Comparison of ENCODE assay signal across 8 mouse cellular contexts in genomic region chr1:59913195-59913868, GRCm38 (mm10). TPM values are rescaled to one million over a fixed set of nuclear protein-coding genes. Genes with fewer than 3 reads are reported as not detected.
DNase-seq lines count a peak whose midpoint lies in the region; ATAC-seq and TF ChIP-seq lines count a peak whose summit lies in the region.

No protein-coding gene starts in this region.

- H3K4me1 ChIP-seq in ES-Bruce4 (ENCODE audit: control insufficient read depth, insufficient read depth, low read length): no peaks in the 10 kb centered on the region
- H3K4me1 ChIP-seq in forebrain, embryonic 10.5 days: peaks cover 30% of the 10 kb centered on the region
- H3K4me1 ChIP-seq in heart, embryonic 15.5 days (replicated peaks): peaks cover 29% of the 10 kb centered on the region
- H3K4me1 ChIP-seq in lung, embryonic 14.5 days (ENCODE audit: insufficient read depth): 0 out of 2 replicates have a peak, but pooled peaks cover 10% of the 10 kb centered on the region

- no peaks in the 10 kb centered on the region for H3K9me3 ChIP-seq in ES-Bruce4 (replicated peaks; ENCODE audit: control insufficient read depth, insufficient read depth, low read length, poor library complexity, severe bottlenecking)
- H3K9me3 ChIP-seq in forebrain, embryonic 10.5 days: no peaks in the 10 kb centered on the region
- H3K9me3 ChIP-seq in heart, embryonic 15.5 days (replicated peaks): no peaks in the 10 kb centered on the region
- no peaks in the 10 kb centered on the region for H3K9me3 ChIP-seq in lung, embryonic 14.5 days (ENCODE audit: low read depth, low read length)

- DNase-seq in brain, embryonic 14.5 days (ENCODE audit: low read depth): peak; percentile 55
- peak; percentile 42 for DNase-seq in forebrain, embryonic 10.5 days (ENCODE audit: extremely low spot score, low spot score)
- peak; percentile 28 to 58 for DNase-seq in layer of hippocampus, adult 8-10 months (ENCODE audit: low spot score in 2 of 2)
- no peak for DNase-seq in lung, embryonic 14.5 days
- DNase-seq in ovary, postnatal 36 days (ENCODE audit: low spot score): peak; percentile 46
- DNase-seq in thymus, postnatal 25 days: peak; percentile 62

- peak overlapping the region; percentile 81 for H3K4me3 ChIP-seq in ES-Bruce4 (ENCODE audit: low read depth, low read length)
- H3K4me3 ChIP-seq in forebrain, embryonic 10.5 days: peak overlapping the region; percentile 99
- H3K4me3 ChIP-seq in heart, embryonic 15.5 days: peak overlapping the region; percentile 96
- H3K4me3 ChIP-seq in lung, embryonic 14.5 days (ENCODE audit: low read depth, low read length): peak overlapping the region; percentile 98

- H3K27ac ChIP-seq in ES-Bruce4 (ENCODE audit: insufficient read depth, low read length): no peak overlapping the region
- H3K27ac ChIP-seq in forebrain, embryonic 10.5 days: peak overlapping the region; percentile 99
- peak overlapping the region; percentile 96 for H3K27ac ChIP-seq in heart, embryonic 15.5 days
- peak overlapping the region; percentile 92 for H3K27ac ChIP-seq in lung, embryonic 14.5 days (ENCODE audit: low read depth)

- ATAC-seq in heart, embryonic 15.5 days (replicated peaks; ENCODE audit: insufficient number of reproducible peaks, insufficient read depth, low FRiP score, low read depth): peak; percentile 44
- ATAC-seq in lung, embryonic 14.5 days (ENCODE audit: insufficient read depth): peak; percentile 30

- TF ChIP-seq POLR2A in ES-Bruce4 (IDR thresholded peaks at IDR 0.05; ENCODE audit: insufficient read depth, low read length): no peak
- no peak for TF ChIP-seq POLR2A in brain, embryonic 14.5 days (IDR thresholded peaks at IDR 0.05; ENCODE audit: borderline replicate concordance, extremely low read depth, insufficient read depth, insufficient read length, poor library complexity, severe bottlenecking)

- H3K9ac ChIP-seq in ES-Bruce4 (ENCODE audit: low read depth, poor library complexity, severe bottlenecking): peak overlapping the region; percentile 93
- peak overlapping the region; percentile 87 for H3K9ac ChIP-seq in heart, embryonic 15.5 days
- peak overlapping the region; percentile 91 for H3K9ac ChIP-seq in lung, embryonic 14.5 days

- WGBS in forebrain, embryonic 10.5 days: under 1% methylated on average over 80 of the region's 98 CpGs
- WGBS in heart, embryonic 15.5 days: 0% methylated on average over 94 of the region's 98 CpGs
- under 1% methylated on average over 80 of the region's 98 CpGs for WGBS in lung, embryonic 14.5 days

- H3K36me3 ChIP-seq in ES-Bruce4 (ENCODE audit: control insufficient read depth, insufficient read depth, low read length, poor library complexity, severe bottlenecking): no peaks in the 10 kb centered on the region
- no peaks in the 10 kb centered on the region for H3K36me3 ChIP-seq in forebrain, embryonic 10.5 days (replicated peaks)
- H3K36me3 ChIP-seq in heart, embryonic 15.5 days: no peaks in the 10 kb centered on the region
- H3K36me3 ChIP-seq in lung, embryonic 14.5 days (ENCODE audit: insufficient read depth): no peaks in the 10 kb centered on the region

- peak overlapping the region; percentile 64 for H3K4me2 ChIP-seq in heart, embryonic 15.5 days
- peak overlapping the region; percentile 78 for H3K4me2 ChIP-seq in lung, embryonic 14.5 days

- no peak for TF ChIP-seq EP300 in ES-Bruce4 (IDR thresholded peaks at IDR 0.05; ENCODE audit: insufficient read depth, low read depth, low read length)

- TF ChIP-seq CTCF in ES-Bruce4 (IDR thresholded peaks at IDR 0.05; ENCODE audit: low read depth, low read length): no peak
- TF ChIP-seq CTCF in brain, embryonic 14.5 days (IDR thresholded peaks at IDR 0.05; ENCODE audit: borderline replicate concordance, extremely low read depth, insufficient read depth, insufficient read length): no peak
- no peak for TF ChIP-seq CTCF in lung, embryonic 14.5 days (IDR thresholded peaks at IDR 0.05; ENCODE audit: low read depth)

- H3K27me3 ChIP-seq in ES-Bruce4 (ENCODE audit: control insufficient read depth, insufficient read depth, low read length, poor library complexity, severe bottlenecking): no peaks in the 10 kb centered on the region
- H3K27me3 ChIP-seq in forebrain, embryonic 10.5 days (ENCODE audit: poor library complexity, severe bottlenecking): no peaks in the 10 kb centered on the region
- H3K27me3 ChIP-seq in heart, embryonic 15.5 days: no peaks in the 10 kb centered on the region
- no peaks in the 10 kb centered on the region for H3K27me3 ChIP-seq in lung, embryonic 14.5 days (ENCODE audit: insufficient read depth, low read length)

RNA-seq across cellular contexts. Expression of gene Fam117b, which starts 0.5 kb away (rescaled TPM):
- 18.9 and 19.8 TPM in 2 replicates for polyA plus RNA-seq in ES-Bruce4 (2011; ENCODE audit: insufficient read depth, insufficient read length, low read depth, missing spikeins)
- polyA plus RNA-seq in brain, embryonic 14.5 days (2012; rRNA removed): 42.6 and 71.0 TPM in 2 replicates
- 9.1 TPM in 2 replicates for polyA plus RNA-seq in forebrain, embryonic 10.5 days (2016; fragmentation: Nextera tagmentation; extraction: Ambion mirVana)
- polyA plus RNA-seq in heart, embryonic 15.5 days (2015; fragmentation: Nextera tagmentation; extraction: Ambion mirVana): 3.8 and 4.8 TPM in 2 replicates
- total RNA-seq in layer of hippocampus, adult 8-10 months (2022): 10 to 100 TPM; 53.8 to 61.6 (median 54.3) TPM
- 18.7 TPM in 2 replicates for polyA plus RNA-seq in lung, embryonic 14.5 days (2014; fragmentation: Nextera tagmentation; extraction: Ambion mirVana)
